Mouse (Mus musculus): ENCODE measurements around the gene Gimap7. TPM values are rescaled to one million over a fixed set of nuclear protein-coding genes. Genes with fewer than 3 reads are reported as not detected.
A peak's percentile ranks its signal among the peaks of the same experiment; 100 is the strongest.

Gene Gimap7
- polyA plus RNA-seq, 1 experiment from 2014 or later, result not detected

- 95% methylated on average over 7 of the region's 7 CpGs for WGBS
Measured at GRCm38 (mm10) chr6:48763567-48764270, 45.3 kb downstream of the Gimap7 start.

GRCm38 (mm10) chr6:48764496-48764895 lies 46.1 kb downstream of the Gimap7 start:
- H3K4me3 ChIP-seq, result no peak overlapping the region
- no peak for DNase-seq (ENCODE audit: low spot score)
- no peaks in the 10 kb centered on the region; the same call in none of the 2 replicates for H3K9me3 ChIP-seq (replicated peaks)
- H3K27me3 ChIP-seq (ENCODE audit: low read depth, poor library complexity, severe bottlenecking), result no peaks in the 10 kb centered on the region
- H3K36me3 ChIP-seq, result no peaks in the 10 kb centered on the region
- H3K4me1 ChIP-seq, result no peaks in the 10 kb centered on the region
- 94% methylated on average over 10 of the region's 10 CpGs for WGBS
- H3K27ac ChIP-seq (replicated peaks), result no peak overlapping the region

More at GRCm38 (mm10) chr6:48763567-48764270, 45.3 kb downstream of the Gimap7 start:
- no peaks in the 10 kb centered on the region; the same call in none of the 2 replicates for H3K9me3 ChIP-seq (replicated peaks)
- H3K27me3 ChIP-seq (ENCODE audit: low read depth, poor library complexity, severe bottlenecking), result no peaks in the 10 kb centered on the region
- H3K36me3 ChIP-seq, result no peaks in the 10 kb centered on the region
- no peak for DNase-seq (ENCODE audit: low spot score)
- no peak overlapping the region for H3K4me3 ChIP-seq
- no peak overlapping the region for H3K27ac ChIP-seq (replicated peaks)
- no peaks in the 10 kb centered on the region for H3K4me1 ChIP-seq

GRCm38 (mm10) chr6:48768178-48768869 lies 49.9 kb downstream of the Gimap7 start:
- H3K4me3 ChIP-seq, result no peak overlapping the region

GRCm38 (mm10) chr6:48768933-48769332 lies 50.5 kb downstream of the Gimap7 start:
- H3K4me1 ChIP-seq, result 0 out of 2 replicates have a peak, but pooled peaks cover 4% of the 10 kb centered on the region
- H3K36me3 ChIP-seq, result no peaks in the 10 kb centered on the region
- H3K27me3 ChIP-seq (ENCODE audit: low read depth, poor library complexity, severe bottlenecking), result no peaks in the 10 kb centered on the region
- no peak for DNase-seq (ENCODE audit: low spot score)
- no peaks in the 10 kb centered on the region; the same call in none of the 2 replicates for H3K9me3 ChIP-seq (replicated peaks)
- H3K4me3 ChIP-seq, result no peak overlapping the region
- no peak overlapping the region for H3K27ac ChIP-seq (replicated peaks)
- 89% methylated on average over 3 of the region's 3 CpGs for WGBS

More at GRCm38 (mm10) chr6:48768178-48768869, 49.9 kb downstream of the Gimap7 start:
- no peaks in the 10 kb centered on the region for H3K27me3 ChIP-seq (ENCODE audit: low read depth, poor library complexity, severe bottlenecking)
- WGBS, result 76% methylated on average over 9 of the region's 9 CpGs
- H3K9me3 ChIP-seq (replicated peaks), result no peaks in the 10 kb centered on the region; the same call in none of the 2 replicates
- H3K4me1 ChIP-seq, result 0 out of 2 replicates have a peak, but pooled peaks cover 4% of the 10 kb centered on the region
- no peaks in the 10 kb centered on the region for H3K36me3 ChIP-seq
- no peak overlapping the region for H3K27ac ChIP-seq (replicated peaks)
- no peak for DNase-seq (ENCODE audit: low spot score)

GRCm38 (mm10) chr6:48770696-48771095 lies 52.3 kb downstream of the Gimap7 start, which contains the start of gene Gimap3:
Gimap3 (minus strand) TSS chr6:48770851.
- Histone ChIP-seq H3K27me3 (ENCODE audit: low read depth, poor library complexity, severe bottlenecking) (no peaks in the 10 kb centered on the region), H3K9me3 (replicated peaks) (no peaks in the 10 kb centered on the region), H3K36me3 (no peaks in the 10 kb centered on the region), H3K27ac (replicated peaks) (no peak within 1 kb of the TSS), H3K4me3 (no peak within 1 kb of the TSS), H3K4me1 (0 out of 2 replicates have a peak, but pooled peaks cover 4% of the 10 kb centered on the region)
- WGBS, result 87% methylated on average over 3 of the region's 3 CpGs
- DNase-seq (ENCODE audit: low spot score), result no peak

GRCm38 (mm10) chr6:48772030-48772429 lies 53.6 kb downstream of the Gimap7 start:
- Histone ChIP-seq H3K27me3 (ENCODE audit: low read depth, poor library complexity, severe bottlenecking) (no peaks in the 10 kb centered on the region), H3K4me3 (no peak overlapping the region), H3K4me1 (0 out of 2 replicates have a peak, but pooled peaks cover 4% of the 10 kb centered on the region), H3K36me3 (no peaks in the 10 kb centered on the region), H3K9me3 (replicated peaks) (no peaks in the 10 kb centered on the region), H3K27ac (replicated peaks) (no peak overlapping the region)
- 13% methylated on average over 8 of the region's 8 CpGs for WGBS
- DNase-seq (ENCODE audit: low spot score), result peak; percentile 78

Other genes starting within 250 kb of the Gimap7 start
- 59.0 and 71.9 TPM in 2 replicates for gene Atp6v0e2, start 181.0 kb upstream of the Gimap7 start, polyA plus RNA-seq (2016; fragmentation: Nextera tagmentation; extraction: Ambion mirVana)
- gene Lrrc61, start 163.8 kb upstream of the Gimap7 start, polyA plus RNA-seq (2016; fragmentation: Nextera tagmentation; extraction: Ambion mirVana), result 17.1 and 21.8 TPM in 2 replicates
- 0.51 and 1.3 TPM in 2 replicates for gene Rarres2, start 145.8 kb upstream of the Gimap7 start, polyA plus RNA-seq (2016; fragmentation: Nextera tagmentation; extraction: Ambion mirVana)
- not detected in 2 replicates for gene Gm45021, start 129.0 kb upstream of the Gimap7 start, polyA plus RNA-seq (2016; fragmentation: Nextera tagmentation; extraction: Ambion mirVana)
- 58.9 and 59.4 TPM in 2 replicates for gene Repin1, start 124.7 kb upstream of the Gimap7 start, polyA plus RNA-seq (2016; fragmentation: Nextera tagmentation; extraction: Ambion mirVana)
- 0.39 and 0.50 TPM in 2 replicates for gene Gm44965, start 124.7 kb upstream of the Gimap7 start, polyA plus RNA-seq (2016; fragmentation: Nextera tagmentation; extraction: Ambion mirVana)
- gene Zfp775, start 116.6 kb upstream of the Gimap7 start, polyA plus RNA-seq (2016; fragmentation: Nextera tagmentation; extraction: Ambion mirVana), result 10.3 and 11.4 TPM in 2 replicates
- 0.89 TPM in 2 replicates for gene AI854703, start 91.9 kb upstream of the Gimap7 start, polyA plus RNA-seq (2016; fragmentation: Nextera tagmentation; extraction: Ambion mirVana)
- gene Gimap8, start 71.4 kb upstream of the Gimap7 start, polyA plus RNA-seq (2016; fragmentation: Nextera tagmentation; extraction: Ambion mirVana), result 0.44 and 0.82 TPM in 2 replicates
- gene Gimap9, start 42.5 kb upstream of the Gimap7 start, polyA plus RNA-seq (2016; fragmentation: Nextera tagmentation; extraction: Ambion mirVana), result 2.6 and 3.9 TPM in 2 replicates
- gene Gimap4, start 34.1 kb upstream of the Gimap7 start, polyA plus RNA-seq (2016; fragmentation: Nextera tagmentation; extraction: Ambion mirVana), result 5.2 and 5.6 TPM in 2 replicates
- gene Gimap6, start 10.4 kb upstream of the Gimap7 start, polyA plus RNA-seq (2016; fragmentation: Nextera tagmentation; extraction: Ambion mirVana), result 6.7 and 8.4 TPM in 2 replicates
- 0.49 and 1.2 TPM in 2 replicates for gene Gm28053, start within 50 bp of the Gimap7 start, polyA plus RNA-seq (2016; fragmentation: Nextera tagmentation; extraction: Ambion mirVana)
- 4.6 and 5.7 TPM in 2 replicates for gene Gimap1, start 20.4 kb downstream of the Gimap7 start, polyA plus RNA-seq (2016; fragmentation: Nextera tagmentation; extraction: Ambion mirVana)
- 0.96 and 1.0 TPM in 2 replicates for gene Gimap5, start 27.6 kb downstream of the Gimap7 start, polyA plus RNA-seq (2016; fragmentation: Nextera tagmentation; extraction: Ambion mirVana)
- gene Gimap3, start 52.2 kb downstream of the Gimap7 start, polyA plus RNA-seq (2016; fragmentation: Nextera tagmentation; extraction: Ambion mirVana), result not detected in 2 replicates
- 10.9 and 14.4 TPM in 2 replicates for gene Tmem176a, start 122.3 kb downstream of the Gimap7 start, polyA plus RNA-seq (2016; fragmentation: Nextera tagmentation; extraction: Ambion mirVana)
- gene Tmem176b, start 122.9 kb downstream of the Gimap7 start, polyA plus RNA-seq (2016; fragmentation: Nextera tagmentation; extraction: Ambion mirVana), result 24.0 and 46.1 TPM in 2 replicates
- not detected in 2 replicates for gene Aoc1, start 154.3 kb downstream of the Gimap7 start, polyA plus RNA-seq (2016; fragmentation: Nextera tagmentation; extraction: Ambion mirVana)
- gene 1600015I10Rik, start 211.3 kb downstream of the Gimap7 start, polyA plus RNA-seq (2016; fragmentation: Nextera tagmentation; extraction: Ambion mirVana), result not detected in 2 replicates

Data from midbrain, embryonic 10.5 days (tissue).